Mouse (Mus musculus): ENCODE results near the gene Dolpp1.

GRCm38 (mm10) chr2:30436156-30436545 lies 44.1 kb downstream of the Dolpp1 start:
- TF ChIP-seq CTCF (IDR thresholded peaks at IDR 0.05; ENCODE audit: insufficient read depth, low read depth, low read length) (no peak), POLR2A (IDR thresholded peaks at IDR 0.05; ENCODE audit: insufficient read depth, low read depth, low read length) (no peak)

All from olfactory bulb, adult 2 months (tissue).